Mouse (Mus musculus) urinary bladder, postnatal 25 days (tissue): ENCODE measurements at regions not wholly inside any gene's neighbourhood (a gene's known extent, or its start where the extent isn't known, plus 50 kb on each side); places are given as distances from the start of the nearest gene placed in this dataset.
"Not testable (repeated sequence)": the region's sequence is repeated elsewhere in the genome, so short reads cannot be mapped to it uniquely, and the experiment has no call there.

Experiments
- DNase-seq: peaks from one replicate; pipeline ENCODE4 v3.0.0; 2022; ENCODE audit warnings: low spot score

DNA sequence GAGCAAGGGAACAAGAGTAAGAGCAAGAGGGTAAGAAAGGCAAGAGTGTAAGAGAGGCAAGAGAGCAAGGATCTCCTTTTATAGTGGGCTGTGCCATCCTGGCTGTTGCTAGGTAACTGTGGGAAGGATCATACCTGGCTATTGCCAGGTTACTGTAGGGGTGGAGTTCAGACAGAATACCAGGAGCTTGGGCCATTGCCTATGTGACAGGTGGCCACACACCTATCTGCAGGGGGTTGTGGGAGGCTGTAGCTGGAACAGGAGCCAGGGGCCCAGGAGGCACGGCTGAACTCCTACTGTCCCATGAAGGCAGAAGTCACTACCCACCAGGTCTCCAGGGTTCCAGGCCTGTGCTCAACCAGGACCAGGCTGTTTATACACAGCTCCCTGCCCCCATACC is 1149.0 kb downstream of the 9330182O14Rik start:
- DNase-seq = no peak

DNA sequence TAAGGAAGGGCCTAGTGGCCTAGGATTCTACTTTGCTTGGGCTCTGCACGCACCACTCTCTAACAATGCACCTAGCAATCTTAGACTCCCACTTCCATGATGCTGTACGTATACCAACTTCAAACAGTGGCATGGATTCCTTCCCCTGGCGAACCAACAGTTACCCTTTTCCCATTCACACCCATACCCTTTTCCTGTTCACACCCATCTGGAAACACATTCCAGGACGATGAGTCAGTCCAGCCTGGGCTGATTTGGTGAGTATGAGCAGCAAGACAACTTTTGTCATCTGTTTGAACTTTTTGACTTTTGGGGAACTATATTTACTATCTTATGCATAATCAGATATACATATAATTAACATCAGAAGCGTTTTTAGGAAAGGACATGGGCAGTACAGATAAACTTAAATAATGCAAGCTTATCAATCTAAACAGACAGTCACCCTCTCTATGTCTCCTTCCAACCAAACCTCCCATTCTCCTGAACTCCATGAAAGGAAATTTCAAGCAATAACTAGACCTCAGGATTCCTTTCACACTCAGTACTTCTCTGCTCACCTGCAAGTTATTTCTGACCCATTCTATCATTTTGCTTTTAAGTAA is 1152.7 kb downstream of the 9330182O14Rik start:
- DNase-seq = no peak

DNA sequence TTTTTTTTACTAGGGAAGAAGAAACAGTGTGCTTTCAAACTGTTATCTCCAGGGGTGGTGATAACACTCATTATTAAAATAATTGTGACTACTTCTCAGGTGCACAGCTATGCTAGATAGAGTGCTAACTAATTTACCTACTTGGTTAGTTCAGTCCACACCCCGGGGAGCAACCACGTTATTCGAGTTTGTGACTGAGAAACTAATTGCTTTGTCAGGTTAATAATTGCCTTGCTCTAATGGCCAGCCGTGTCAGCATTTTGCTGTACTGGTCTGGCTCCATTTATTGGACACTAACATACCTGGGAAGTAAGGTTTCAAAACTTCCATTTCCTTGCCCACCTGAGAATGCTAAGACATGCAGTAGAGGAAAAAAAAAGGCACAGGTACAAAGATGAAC is 1163.3 kb downstream of the 9330182O14Rik start:
- no peak for DNase-seq

DNA sequence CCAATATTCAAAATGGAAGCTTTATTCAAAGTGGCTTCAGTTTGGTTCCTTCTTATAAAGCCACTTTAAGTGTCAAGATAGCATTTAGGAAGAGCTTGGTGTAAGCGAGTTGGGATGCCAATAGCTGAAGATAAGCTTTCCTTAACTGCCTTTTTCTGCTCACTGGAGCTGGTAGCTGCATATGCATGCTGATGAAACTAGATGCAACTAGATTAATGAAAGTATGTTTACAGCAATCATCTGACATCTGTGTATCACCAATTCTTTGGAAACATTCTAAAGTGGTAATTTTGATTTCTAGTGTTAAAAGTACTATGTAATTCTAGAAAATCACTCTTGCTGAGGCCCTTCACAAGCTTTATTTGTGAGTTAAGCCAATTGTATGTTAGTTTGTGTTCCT is 1172.5 kb downstream of the 9330182O14Rik start:
- DNase-seq = no peak

DNA sequence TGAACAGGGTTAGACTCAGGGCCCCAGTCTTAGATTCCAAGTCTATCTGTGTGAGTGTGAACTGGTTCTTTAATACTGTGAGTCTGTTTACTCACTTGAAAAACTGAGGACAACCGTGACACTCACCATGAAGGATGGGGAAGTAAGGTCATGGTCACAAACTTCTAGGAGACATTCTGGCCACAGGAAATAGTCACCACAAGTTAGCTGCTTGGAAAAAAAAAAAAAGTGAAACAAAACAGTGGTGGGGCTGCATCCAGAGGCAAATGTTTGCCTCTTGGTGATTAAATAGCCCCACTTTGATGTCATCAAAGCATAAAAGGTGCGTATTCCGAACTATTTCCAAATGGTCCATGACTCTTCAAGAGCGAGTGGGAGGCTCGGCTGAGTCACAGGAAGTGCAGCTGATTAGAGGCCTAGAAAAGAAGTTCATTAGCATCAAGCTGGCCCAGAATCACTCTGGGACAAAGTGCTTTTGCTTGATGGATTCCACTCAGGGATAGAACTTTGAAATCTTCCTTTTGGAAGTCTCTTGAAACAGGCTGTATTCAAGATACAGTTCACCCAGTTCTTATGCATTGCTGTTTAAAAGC is 1177.7 kb downstream of the 9330182O14Rik start:
- no peak for DNase-seq

DNA sequence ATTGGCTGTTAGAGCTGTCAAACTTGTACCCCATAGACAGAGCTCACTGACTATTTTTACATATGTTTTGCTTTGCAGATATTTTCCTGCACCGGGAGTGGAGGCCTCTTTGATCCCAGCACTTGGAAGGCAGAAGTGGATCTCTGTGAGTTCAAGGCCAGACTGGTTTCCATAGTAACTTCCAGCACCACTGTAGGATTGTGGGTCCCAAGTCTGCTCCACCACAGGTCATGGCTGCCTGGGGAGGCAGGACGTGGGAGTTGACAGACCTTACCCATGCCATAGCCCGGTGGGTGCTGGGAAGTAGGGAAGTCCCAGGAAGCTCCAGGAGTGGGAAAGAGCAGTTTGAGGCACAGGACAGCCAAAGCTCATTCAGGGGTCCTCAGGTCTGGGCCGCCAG is 1180.8 kb downstream of the 9330182O14Rik start:
- no peak for DNase-seq

DNA sequence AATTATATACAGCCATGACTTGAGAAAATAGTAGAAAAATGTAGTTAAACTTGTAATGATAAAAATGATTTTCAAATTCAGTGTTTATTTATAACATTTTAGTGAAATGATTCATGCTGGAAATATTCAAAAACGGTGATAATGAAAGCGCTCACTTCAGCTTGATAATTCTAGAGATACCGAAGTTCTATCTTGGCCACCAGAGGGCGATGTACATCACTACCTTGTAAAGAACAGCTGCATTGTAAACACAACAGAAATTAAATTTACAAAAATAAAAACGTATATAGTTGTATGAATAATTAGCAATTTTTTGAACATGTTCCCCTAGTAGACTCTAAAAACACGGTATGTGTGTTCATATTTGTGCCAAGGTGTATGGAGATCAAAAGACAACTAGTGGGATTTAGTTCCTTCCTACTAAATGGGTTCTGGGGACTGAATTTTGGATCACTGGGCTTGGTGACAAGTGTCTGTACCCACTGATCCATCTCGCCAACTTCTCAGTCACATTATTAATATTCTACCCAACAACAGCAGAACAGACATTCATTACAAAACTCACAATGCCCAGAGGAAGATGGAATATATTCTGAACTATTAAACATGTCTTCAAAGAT is 1191.6 kb downstream of the 9330182O14Rik start:
- peak; percentile 55 for DNase-seq

DNA sequence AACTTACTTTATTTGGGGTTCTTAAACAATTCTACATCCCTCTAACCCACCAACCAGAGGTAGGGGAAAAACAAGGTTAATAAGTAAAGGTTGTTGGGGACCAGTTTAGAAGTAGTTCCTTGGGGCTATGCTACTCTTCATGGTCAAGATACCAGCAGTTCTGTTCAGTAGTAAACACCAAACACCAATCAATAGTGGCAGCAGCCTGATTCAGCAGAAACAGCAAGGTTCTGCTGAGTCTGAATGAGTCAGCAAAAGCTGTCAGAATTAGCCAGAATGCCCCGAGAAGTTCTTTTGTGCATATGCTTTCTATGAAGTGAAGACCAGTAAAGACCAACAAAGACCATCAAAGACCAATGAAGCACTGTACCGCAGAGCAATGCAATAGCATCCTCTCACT is 1195.1 kb downstream of the 9330182O14Rik start:
- DNase-seq = no peak

DNA sequence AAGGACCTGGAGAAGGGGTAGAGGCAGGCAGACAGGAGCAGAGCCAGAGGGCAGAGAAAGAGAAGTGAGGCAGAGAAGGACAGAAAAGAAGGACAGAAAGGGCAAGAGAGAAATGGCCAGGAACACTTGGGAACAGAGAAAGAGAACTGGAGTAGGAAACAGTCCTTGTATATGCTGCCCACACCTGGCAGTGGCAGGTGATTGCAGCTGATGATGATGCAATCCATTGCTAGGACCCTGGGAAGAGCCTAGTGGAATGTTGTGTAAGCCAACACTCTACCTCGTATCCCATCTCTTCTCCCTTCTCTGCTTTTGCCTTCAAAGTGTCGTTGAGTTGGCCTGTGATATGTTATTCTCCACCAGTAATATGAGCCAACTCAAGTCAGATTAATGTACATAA is 1195.9 kb downstream of the 9330182O14Rik start:
- no peak for DNase-seq

DNA sequence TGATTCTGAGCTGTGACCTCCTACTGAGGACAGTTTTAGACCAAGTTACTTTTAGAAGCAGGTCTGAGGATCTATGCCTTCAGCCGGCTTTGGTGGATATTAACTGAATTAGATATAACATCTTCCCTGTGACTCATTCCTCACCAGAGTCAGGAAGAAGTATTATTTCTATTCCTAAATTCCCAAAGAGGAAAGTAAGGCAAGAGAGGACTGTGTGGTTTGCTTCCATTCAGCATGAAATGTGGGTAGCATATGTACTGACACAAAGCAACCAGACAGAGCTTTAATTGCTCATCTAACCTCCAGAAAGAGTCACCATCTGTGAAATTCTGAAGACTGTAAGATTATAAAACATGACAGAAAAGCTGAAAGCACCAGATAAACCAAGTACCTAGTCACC is 1198.3 kb downstream of the 9330182O14Rik start:
- no peak for DNase-seq

DNA sequence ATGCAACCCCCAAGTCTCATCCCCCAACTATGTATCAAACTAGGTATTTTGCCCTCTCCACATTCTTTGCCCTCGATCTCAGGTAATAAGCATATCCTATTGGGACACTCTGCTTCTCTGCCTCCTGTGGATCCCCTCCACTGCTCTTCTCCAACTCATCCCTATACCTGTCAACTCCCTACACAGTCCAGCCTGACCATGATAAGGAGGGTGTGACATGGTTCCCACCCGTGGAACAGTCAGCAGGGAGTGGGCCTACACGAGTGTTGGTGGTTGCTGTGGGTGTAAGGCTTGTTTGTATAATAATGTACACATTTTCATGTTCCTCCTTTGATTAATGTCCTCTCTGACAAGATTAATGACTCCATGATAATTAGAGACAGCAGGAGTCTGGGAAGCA is 1199.0 kb downstream of the 9330182O14Rik start:
- no peak for DNase-seq

DNA sequence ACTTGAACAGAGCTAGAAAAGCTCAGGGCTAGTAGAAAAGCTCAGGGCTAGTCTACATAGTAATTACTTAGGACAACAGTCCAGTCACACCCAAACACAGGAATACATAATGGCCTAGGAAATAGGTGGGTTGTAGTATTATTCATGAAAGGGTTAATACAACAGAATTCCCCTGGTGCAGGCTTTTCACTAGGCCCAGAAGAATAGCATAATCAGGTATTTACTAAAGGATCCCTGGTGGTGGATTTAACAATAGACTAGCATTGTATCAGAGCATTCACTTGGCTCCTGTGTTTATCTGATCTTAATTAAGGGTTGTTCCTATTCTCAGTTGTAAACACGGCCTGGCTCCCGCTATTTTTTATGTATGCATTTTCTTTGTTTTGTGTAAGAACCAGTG is 1206.5 kb downstream of the 9330182O14Rik start:
- not testable (repeated sequence) for DNase-seq

DNA sequence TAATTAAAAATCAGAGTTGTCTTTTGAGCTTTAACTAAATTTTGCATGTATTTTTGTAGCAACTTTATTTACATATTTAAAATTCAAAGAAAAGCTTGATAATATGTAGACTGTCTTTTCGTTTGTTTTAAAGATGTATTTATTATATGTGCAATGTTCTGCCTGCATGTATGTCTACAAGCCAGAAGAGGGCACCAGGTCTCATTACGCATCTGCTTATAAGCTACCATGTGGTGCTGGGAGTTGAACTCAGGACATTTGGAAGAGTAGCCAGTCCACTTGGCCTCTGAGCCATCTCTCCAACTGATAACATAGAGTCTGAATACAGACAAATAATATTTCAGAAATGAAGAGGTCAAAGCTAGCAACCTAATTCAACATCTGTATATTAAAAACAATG is 1211.4 kb downstream of the 9330182O14Rik start:
- DNase-seq = no peak

DNA sequence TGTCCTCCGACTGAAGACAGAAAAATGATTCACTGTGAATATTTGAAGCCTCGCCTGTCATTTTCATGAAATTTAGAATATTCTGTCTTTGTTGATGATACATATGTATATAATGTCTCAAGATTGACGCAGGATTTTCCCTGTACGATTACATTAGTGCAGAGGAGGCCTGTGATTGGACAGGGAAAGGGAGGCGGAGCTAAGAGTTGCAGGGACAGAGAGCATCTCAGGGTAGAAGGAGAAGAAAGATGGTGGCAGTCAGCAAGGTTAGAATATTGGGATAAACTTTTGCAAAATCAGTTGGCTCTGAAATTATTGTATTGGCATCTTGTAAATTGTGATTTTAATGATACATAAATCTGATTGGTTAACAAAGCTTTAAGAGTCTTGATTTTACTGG is 1213.1 kb downstream of the 9330182O14Rik start:
- DNase-seq = no peak

DNA sequence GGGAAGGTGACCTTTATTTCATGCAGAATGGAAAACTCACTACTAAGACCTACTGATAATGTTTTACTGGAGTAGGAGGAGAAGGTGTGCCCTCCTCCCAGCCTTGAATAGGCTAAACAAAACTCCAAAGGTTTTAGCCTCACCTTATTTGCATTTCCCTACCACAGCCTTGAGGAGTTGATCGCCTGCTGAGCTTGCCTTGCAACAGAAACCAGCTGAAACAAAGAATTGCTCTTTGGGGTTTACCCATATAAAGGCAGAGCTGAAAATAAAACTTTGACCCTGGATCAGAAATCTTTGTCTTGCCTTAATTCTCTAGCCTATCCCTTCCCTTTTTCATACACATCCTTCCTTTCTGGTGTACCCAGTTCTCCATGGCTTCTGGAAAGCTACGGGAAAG is 1218.0 kb downstream of the 9330182O14Rik start:
- DNase-seq = no peak

DNA sequence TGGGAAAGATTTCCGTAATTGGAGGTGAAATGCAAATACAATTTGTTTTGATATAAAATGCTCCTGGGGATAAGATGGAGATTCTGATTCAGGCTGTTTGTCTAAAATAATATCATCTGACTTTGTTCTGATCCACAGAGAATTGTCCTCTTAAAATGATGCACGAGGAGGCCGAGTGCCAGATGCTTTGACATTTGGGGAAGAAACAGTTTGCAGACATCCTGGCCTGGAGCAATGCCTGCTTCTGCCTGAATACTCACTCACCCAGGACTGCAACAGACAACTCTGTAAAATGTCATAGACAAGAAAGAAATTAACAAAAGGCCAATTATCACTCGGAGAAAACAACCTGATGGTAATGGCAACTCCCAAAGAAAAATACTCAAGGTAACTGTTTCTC is 1225.1 kb downstream of the 9330182O14Rik start:
- no peak for DNase-seq

DNA sequence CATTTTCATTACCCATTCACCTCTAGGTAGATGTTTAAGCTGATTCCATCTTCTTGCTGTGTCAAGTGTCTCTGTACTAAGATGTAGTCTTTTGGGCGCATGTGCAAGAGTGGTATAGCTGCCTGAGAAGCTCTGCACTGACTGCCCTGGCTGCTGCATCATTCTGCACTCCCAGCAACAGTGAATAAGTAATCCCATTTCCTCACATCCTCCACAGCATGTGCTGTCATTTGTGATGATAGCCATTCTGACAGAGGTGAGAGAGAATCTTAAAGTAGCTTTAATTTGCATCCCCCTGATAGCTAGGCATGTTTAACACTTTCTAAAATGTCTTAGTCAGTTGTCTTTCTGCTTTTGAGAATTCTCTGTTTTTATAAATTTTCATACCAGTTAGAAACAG is 1240.5 kb downstream of the 9330182O14Rik start:
- no peak for DNase-seq

DNA sequence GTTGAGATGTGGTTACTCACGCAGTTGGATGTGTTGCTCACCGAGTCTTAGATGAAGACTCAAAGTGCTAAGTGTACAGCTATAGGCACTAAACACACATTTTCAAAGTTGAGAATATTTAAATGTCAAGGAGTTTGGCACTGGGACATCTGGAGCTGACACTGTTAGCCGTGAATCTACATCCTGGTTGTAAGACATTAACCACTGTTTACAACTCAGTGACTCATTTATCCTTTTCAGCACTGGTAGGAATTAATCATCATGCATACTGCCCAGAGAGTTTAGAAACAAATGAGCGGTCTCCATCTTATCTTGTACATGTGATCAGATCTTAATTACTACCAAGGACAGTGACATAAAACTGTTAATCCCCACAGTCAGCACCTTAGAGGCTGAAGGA is 1241.7 kb downstream of the 9330182O14Rik start:
- no peak for DNase-seq

DNA sequence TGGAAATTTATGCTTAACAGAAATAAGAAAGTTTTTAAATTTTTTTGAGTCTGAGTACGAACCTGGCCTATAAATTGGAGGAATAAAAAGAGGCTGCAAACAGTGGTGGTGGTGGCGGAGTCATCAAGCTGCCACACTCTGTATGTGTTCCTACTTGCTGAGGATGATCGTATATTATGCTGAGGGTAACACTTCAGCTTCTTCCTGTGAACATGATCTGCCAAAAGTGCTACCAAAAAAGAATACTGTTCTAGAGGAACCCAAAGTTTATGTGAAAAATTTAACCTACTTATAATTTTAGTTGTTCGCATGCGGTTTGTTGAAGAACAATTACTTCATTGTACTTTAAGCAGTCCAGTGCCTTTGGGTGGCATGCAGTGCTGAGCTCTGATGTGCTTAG is 1245.5 kb downstream of the 9330182O14Rik start:
- DNase-seq = no peak

DNA sequence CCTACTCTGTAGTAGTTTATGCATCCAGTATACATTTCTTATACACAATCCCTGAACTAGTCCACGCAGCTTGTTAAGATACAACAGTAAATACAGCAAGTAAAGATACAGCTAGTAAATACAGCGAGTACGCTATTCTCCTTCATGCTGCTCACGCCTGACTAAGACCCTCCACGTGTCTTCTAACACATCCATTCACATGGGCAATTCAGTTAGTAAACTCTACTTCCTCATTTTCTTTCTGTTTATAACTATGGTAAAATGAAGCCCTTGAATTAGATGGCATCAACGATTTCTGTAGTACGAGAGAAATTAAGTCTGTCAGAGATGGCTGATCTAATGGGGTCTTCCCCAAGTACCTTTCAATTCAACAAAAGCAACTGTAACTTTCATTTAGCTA is 1246.3 kb downstream of the 9330182O14Rik start:
- DNase-seq = no peak

DNA sequence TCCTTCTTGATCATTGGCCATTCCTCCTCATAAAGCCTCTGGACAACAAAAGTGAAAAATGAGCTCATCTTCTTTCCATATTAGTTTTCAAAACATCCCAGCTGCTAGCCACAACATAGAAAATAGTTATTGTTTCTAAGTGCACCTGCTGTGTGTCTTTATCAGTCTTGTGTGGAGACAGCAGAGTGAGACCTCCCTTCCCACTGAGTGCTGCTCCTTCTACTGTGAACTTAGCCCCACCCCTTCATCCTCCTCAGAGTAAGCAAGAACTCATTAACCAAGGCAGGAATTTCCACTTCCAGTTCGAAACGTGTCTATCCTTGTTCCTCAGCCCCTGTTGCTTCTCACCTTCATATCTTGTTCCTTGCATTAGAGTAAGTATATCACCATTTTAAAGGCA is 1256.5 kb downstream of the 9330182O14Rik start:
- no peak for DNase-seq
